Mouse (Mus musculus) embryo, embryonic 11 days (tissue): ENCODE results near the gene Btnl9.
"Not testable (repeated sequence)": the region's sequence is repeated elsewhere in the genome, so short reads cannot be mapped to it uniquely, and the experiment has no call there.

ENCODE experiments used
- DNase-seq: peaks from one replicate; pipeline ENCODE4 v3.0.0-alpha.2; 2015

Gene Btnl9

GRCm38 (mm10) chr11:49186955-49187488 is at the start of gene Btnl9:
Gene Btnl9, minus strand, starts transcription at chr11:49187159.
- no peak for DNase-seq

- no peak for DNase-seq
Measured at GRCm38 (mm10) chr11:49235459-49236207, 48.7 kb upstream of the Btnl9 start.

GRCm38 (mm10) chr11:49232781-49233180 is 45.8 kb upstream of the Btnl9 start:
- DNase-seq: no peak

GRCm38 (mm10) chr11:49224455-49224854 is 37.5 kb upstream of the Btnl9 start:
- no peak for DNase-seq

GRCm38 (mm10) chr11:49219271-49219670 is 32.3 kb upstream of the Btnl9 start:
- no peak for DNase-seq

- DNase-seq: no peak
Measured at GRCm38 (mm10) chr11:49213505-49213904, 26.5 kb upstream of the Btnl9 start.

GRCm38 (mm10) chr11:49212577-49212976 is 25.6 kb upstream of the Btnl9 start:
- DNase-seq: no peak

GRCm38 (mm10) chr11:49207495-49207894 is 20.5 kb upstream of the Btnl9 start:
- no peak for DNase-seq

GRCm38 (mm10) chr11:49205080-49205590 is 18.2 kb upstream of the Btnl9 start:
- DNase-seq: no peak

GRCm38 (mm10) chr11:49203771-49204497 is 17.0 kb upstream of the Btnl9 start:
- DNase-seq: peak; percentile 68

- DNase-seq: peak; percentile 95
Measured at GRCm38 (mm10) chr11:49203129-49203768, 16.3 kb upstream of the Btnl9 start, which contains the start of gene Zfp62. Gene Zfp62, plus strand, starts transcription at chr11:49203292.

- DNase-seq: peak; percentile 24
Measured at GRCm38 (mm10) chr11:49202523-49203061, 15.6 kb upstream of the Btnl9 start.

- no peak for DNase-seq
Measured at GRCm38 (mm10) chr11:49202071-49202470, 15.1 kb upstream of the Btnl9 start.

GRCm38 (mm10) chr11:49201142-49201541 is 14.2 kb upstream of the Btnl9 start:
- no peak for DNase-seq

GRCm38 (mm10) chr11:49200666-49201065 is 13.7 kb upstream of the Btnl9 start:
- no peak for DNase-seq

GRCm38 (mm10) chr11:49195819-49196322 is 8.9 kb upstream of the Btnl9 start:
- DNase-seq: no peak

GRCm38 (mm10) chr11:49194771-49195170 is 7.8 kb upstream of the Btnl9 start:
- not testable (repeated sequence) for DNase-seq

- DNase-seq: no peak
Measured at GRCm38 (mm10) chr11:49191083-49191482, 4.1 kb upstream of the Btnl9 start.

- peak; percentile 64 for DNase-seq
Measured at GRCm38 (mm10) chr11:49189737-49190136, 2.8 kb upstream of the Btnl9 start.

- no peak for DNase-seq
Measured at GRCm38 (mm10) chr11:49187701-49188100, 742 bp upstream of the Btnl9 start.

GRCm38 (mm10) chr11:49186452-49186851 is 507 bp downstream of the Btnl9 start:
- no peak for DNase-seq

GRCm38 (mm10) chr11:49183172-49183571 is 3.8 kb downstream of the Btnl9 start:
- DNase-seq: no peak
